ENCODE assay signal across 22 mouse cellular contexts in the genomic region with DNA sequence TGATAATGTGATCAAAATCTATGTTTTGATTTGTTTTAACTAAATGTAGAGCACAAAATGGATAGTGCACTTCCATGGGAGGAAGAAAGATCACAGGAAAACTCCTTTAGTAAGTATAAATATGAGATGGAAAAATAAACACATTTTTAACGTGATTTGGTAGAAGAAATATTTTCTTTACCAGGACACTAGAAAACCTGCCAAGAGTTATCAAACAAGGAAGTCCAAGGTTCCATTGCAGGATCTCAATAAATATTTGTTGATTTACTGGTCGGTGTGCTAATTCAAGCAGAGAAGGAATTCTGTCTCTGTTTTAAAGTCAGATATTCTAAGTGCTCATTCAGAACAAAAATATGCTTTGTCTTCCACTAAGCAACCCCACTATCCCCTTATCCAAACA.
A peak's percentile ranks its signal among the peaks of the same experiment; 100 is the strongest.
DNase-seq lines count a peak whose midpoint lies in the region; ATAC-seq and TF ChIP-seq lines count a peak whose summit lies in the region.
"Had no signal": no experiment of that assay in that cellular context is flagged by ENCODE, and none has a peak within 500 bp of the region (broad histone marks: within the 10 kb centered on the region; RNA-seq: fewer than 3 reads in every experiment).

No protein-coding gene starts in this region.

- no peak for DNase-seq in forebrain, postnatal 0 days
- peak; percentile 91 for DNase-seq in liver, adult 2 months (ENCODE audit: extremely low read depth, low read depth, low spot score)
- DNase-seq: adrenal gland, adult 8-10 months; adrenal gland, postnatal 14 days; adrenal gland, postnatal 36 days; B cell, adult 2 months; cerebellum, adult 11-12 months; cerebellum, adult 2 months; cerebellum, adult 9-10 months; cerebellum, postnatal 10 days; cerebellum, postnatal 25 days had no signal

- ATAC-seq in forebrain, postnatal 0 days, result no peak
- ATAC-seq in forebrain, embryonic 12.5 days (ENCODE audit: low FRiP score), result no peak
- ATAC-seq in liver, embryonic 12.5 days, result no peak
- no peak for ATAC-seq in intestine, postnatal 0 days
- ATAC-seq: activated CD4-positive, CD25-positive, alpha-beta regulatory T cell, adult 4 months; CD4-positive, CD25-positive, alpha-beta regulatory T cell, adult 4 months; forebrain, embryonic 14.5 days; Patski had no signal

- TF ChIP-seq POLR2A in liver, adult 2 months (IDR thresholded peaks at IDR 0.05; ENCODE audit: extremely low read depth, insufficient read depth, low read length), result no peak

- H3K4me1 ChIP-seq in forebrain, postnatal 0 days (ENCODE audit: insufficient read depth), result peaks cover 8% of the 10 kb centered on the region; the same call in 1 of the 2 replicates
- no peaks in the 10 kb centered on the region for H3K4me1 ChIP-seq in forebrain, embryonic 12.5 days
- peaks cover 5% of the 10 kb centered on the region for H3K4me1 ChIP-seq in liver, adult 2 months (ENCODE audit: control insufficient read depth, insufficient read depth, low read length)
- H3K4me1 ChIP-seq in liver, embryonic 12.5 days, result no peaks in the 10 kb centered on the region
- H3K4me1 ChIP-seq in intestine, postnatal 0 days (replicated peaks; ENCODE audit: control insufficient read depth, insufficient read depth, low read length), result peaks cover 4% of the 10 kb centered on the region; the same call in 1 of the 2 replicates
- H3K4me1 ChIP-seq: embryonic facial prominence, embryonic 10.5 days; embryonic facial prominence, embryonic 12.5 days had no signal

- 76% methylated on average over 2 of the region's 2 CpGs for WGBS in forebrain, postnatal 0 days
- WGBS in forebrain, embryonic 12.5 days, result 77% methylated on average over 2 of the region's 2 CpGs
- WGBS in liver, adult 2 months, result 18% methylated on average over 2 of the region's 2 CpGs
- WGBS in liver, embryonic 12.5 days (ENCODE audit: insufficient replicate concordance), result 55% methylated on average over 2 of the region's 2 CpGs
- WGBS in intestine, postnatal 0 days, result 20% methylated on average over 2 of the region's 2 CpGs

- TF ChIP-seq CTCF in forebrain, postnatal 0 days (IDR thresholded peaks at IDR 0.05; ENCODE audit: low read depth), result no peak
- TF ChIP-seq CTCF in liver, adult 2 months (IDR thresholded peaks at IDR 0.05; ENCODE audit: low read depth, low read length), result no peak
- no peak for TF ChIP-seq CTCF in intestine, postnatal 0 days (IDR thresholded peaks at IDR 0.05; ENCODE audit: low read depth)

- H3K9ac ChIP-seq in forebrain, postnatal 0 days, result no peak overlapping the region
- H3K9ac ChIP-seq in forebrain, embryonic 12.5 days, result no peak overlapping the region
- H3K9ac ChIP-seq in liver, adult 2 months (ENCODE audit: low read depth, low read length), result peak overlapping the region; percentile 46; the same call in 1 of the 2 replicates
- no peak overlapping the region for H3K9ac ChIP-seq in liver, embryonic 12.5 days
- no peak overlapping the region for H3K9ac ChIP-seq in intestine, postnatal 0 days (ENCODE audit: low read depth, low read length)
- H3K9ac ChIP-seq: embryonic facial prominence, embryonic 12.5 days had no signal

- H3K27me3 ChIP-seq in forebrain, postnatal 0 days (ENCODE audit: insufficient read depth, low read length), result no peaks in the 10 kb centered on the region
- no peaks in the 10 kb centered on the region for H3K27me3 ChIP-seq in forebrain, embryonic 12.5 days
- no peaks in the 10 kb centered on the region for H3K27me3 ChIP-seq in liver, adult 2 months (ENCODE audit: control insufficient read depth, insufficient read depth, low read length)
- no peaks in the 10 kb centered on the region for H3K27me3 ChIP-seq in liver, embryonic 12.5 days (replicated peaks)
- H3K27me3 ChIP-seq in intestine, postnatal 0 days (replicated peaks; ENCODE audit: control insufficient read depth, insufficient read depth, low read length), result no peaks in the 10 kb centered on the region
- H3K27me3 ChIP-seq: CH12.LX; embryonic facial prominence, embryonic 12.5 days; Patski had no signal

- H3K9me3 ChIP-seq in forebrain, postnatal 0 days (ENCODE audit: low read length), result no peaks in the 10 kb centered on the region
- no peaks in the 10 kb centered on the region for H3K9me3 ChIP-seq in forebrain, embryonic 12.5 days
- no peaks in the 10 kb centered on the region for H3K9me3 ChIP-seq in liver, embryonic 12.5 days (replicated peaks)
- H3K9me3 ChIP-seq in intestine, postnatal 0 days (ENCODE audit: control insufficient read depth), result no peaks in the 10 kb centered on the region
- H3K9me3 ChIP-seq: embryonic facial prominence, embryonic 10.5 days; embryonic facial prominence, embryonic 12.5 days; G1E had no signal

- H3K4me2 ChIP-seq in forebrain, postnatal 0 days (ENCODE audit: low read depth), result no peak overlapping the region
- no peak overlapping the region for H3K4me2 ChIP-seq in forebrain, embryonic 12.5 days
- H3K4me2 ChIP-seq in liver, embryonic 12.5 days, result no peak overlapping the region
- no peak overlapping the region for H3K4me2 ChIP-seq in intestine, postnatal 0 days (replicated peaks; ENCODE audit: low read depth)
- H3K4me2 ChIP-seq: embryonic facial prominence, embryonic 12.5 days had no signal

- no peaks in the 10 kb centered on the region for H3K36me3 ChIP-seq in forebrain, postnatal 0 days (ENCODE audit: insufficient read depth)
- H3K36me3 ChIP-seq in forebrain, embryonic 12.5 days (replicated peaks), result no peaks in the 10 kb centered on the region
- no peaks in the 10 kb centered on the region for H3K36me3 ChIP-seq in liver, adult 2 months (ENCODE audit: control insufficient read depth, insufficient read depth, low read length)
- no peaks in the 10 kb centered on the region for H3K36me3 ChIP-seq in liver, embryonic 12.5 days
- no peaks in the 10 kb centered on the region for H3K36me3 ChIP-seq in intestine, postnatal 0 days (ENCODE audit: control insufficient read depth, insufficient read depth)
- H3K36me3 ChIP-seq: embryonic facial prominence, embryonic 10.5 days; embryonic facial prominence, embryonic 12.5 days; G1E had no signal

- H3K79me2 ChIP-seq in liver, adult 2 months (ENCODE audit: control insufficient read depth, insufficient read depth, low read length), result no peaks in the 10 kb centered on the region

- no peak overlapping the region for H3K4me3 ChIP-seq in forebrain, postnatal 0 days (ENCODE audit: low read depth, low read length)
- no peak overlapping the region for H3K4me3 ChIP-seq in forebrain, embryonic 12.5 days (replicated peaks)
- H3K4me3 ChIP-seq in liver, adult 2 months (ENCODE audit: insufficient read depth, low read depth, low read length), result no peak overlapping the region
- H3K4me3 ChIP-seq in liver, embryonic 12.5 days, result no peak overlapping the region
- no peak overlapping the region for H3K4me3 ChIP-seq in intestine, postnatal 0 days (ENCODE audit: low read depth, low read length)
- H3K4me3 ChIP-seq: embryonic facial prominence, embryonic 10.5 days; embryonic facial prominence, embryonic 12.5 days had no signal

- H3K27ac ChIP-seq in forebrain, postnatal 0 days (ENCODE audit: low read depth, low read length), result peak overlapping the region; percentile 67; the same call in 1 of the 2 replicates
- H3K27ac ChIP-seq in forebrain, embryonic 12.5 days, result no peak overlapping the region
- peak overlapping the region; percentile 95 for H3K27ac ChIP-seq in liver, adult 2 months (replicated peaks; ENCODE audit: insufficient read depth, low read depth, low read length)
- H3K27ac ChIP-seq in liver, embryonic 12.5 days, result no peak overlapping the region
- peak overlapping the region; percentile 37; the same call in 1 of the 2 replicates for H3K27ac ChIP-seq in intestine, postnatal 0 days (ENCODE audit: low read depth, low read length)
- H3K27ac ChIP-seq: embryonic facial prominence, embryonic 10.5 days; embryonic facial prominence, embryonic 12.5 days had no signal

Comparison
In these comparisons a context has a peak if more than half of its experiments do, and no peak if none do; other contexts are left out.
1. H3K27ac ChIP-seq: peak in forebrain, postnatal 0 days (single experiment), liver, adult 2 months (single experiment) and intestine, postnatal 0 days (single experiment); none in forebrain, embryonic 12.5 days (single experiment) and liver, embryonic 12.5 days (single experiment).